Mouse (Mus musculus) cerebellum, adult 2 months (tissue): Measurements from ENCODE around the gene Scube2. TPM values are rescaled to one million over a fixed set of nuclear protein-coding genes. Genes with fewer than 3 reads are reported as not detected.
A peak's percentile ranks its signal among the peaks of the same experiment; 100 is the strongest.

Source experiments
- DNase-seq, 2 experiments: peaks; one replicate each; pipeline ENCODE4 v3.0.0; 2021
- H3K27ac ChIP-seq: fragments of 200-500 bp; 2 replicates; pipeline ENCODE4 v1.5.1; 2012; ENCODE audit warnings: low read length, control low read depth, inconsistent platforms; ENCODE audit not compliant: insufficient read depth
- H3K27me3 ChIP-seq: fragments of 200-500 bp; 2 replicates; pipeline ENCODE4 v1.6.1; 2012; ENCODE audit warnings: inconsistent platforms, mild to moderate bottlenecking, low read length, moderate library complexity; ENCODE audit not compliant: control insufficient read depth, insufficient read depth
- H3K4me1 ChIP-seq: fragments of 200-500 bp; 2 replicates; pipeline ENCODE4 v1.6.1; 2011; ENCODE audit warnings: low read length; ENCODE audit not compliant: control insufficient read depth, insufficient read depth
- H3K4me3 ChIP-seq: fragments of 200-500 bp; replicated peaks from 2 replicates; pipeline ENCODE3; 2011; ENCODE audit warnings: mild to moderate bottlenecking, low read depth, low read length, control low read depth; ENCODE audit not compliant: insufficient read depth
- CTCF ChIP-seq: fragments of 200-500 bp; IDR thresholded peaks from 2 replicates; pipeline ENCODE4 v1.5.1; 2011; ENCODE audit warnings: low read depth, mild to moderate bottlenecking, control low read depth, low read length, moderate library complexity, borderline replicate concordance; ENCODE audit not compliant: insufficient read depth
- POLR2A ChIP-seq: fragments of 200-500 bp; IDR thresholded peaks from 2 replicates; pipeline ENCODE4 v1.6.1; 2011; ENCODE audit warnings: low read length, control low read depth, borderline replicate concordance; ENCODE audit not compliant: insufficient read depth
- WGBS: fragments of 180-500 bp; shearing (Covaris S2); methylation state at CpG from one replicate; pipeline ENCODE4 v1.1.7; 2018; 5-methylcytosine and 5-hydroxymethylcytosine counted together
- polyA plus RNA-seq: library from polyadenylated mRNA; depleted of rRNA; stranded (reverse); fragments of >200 nt; gene quantifications from 2 replicates; pipeline ENCODE4 v1.2.3, GENCODE M21; 2012

Scube2 gene
- polyA plus RNA-seq, 1 experiment: 0.26 TPM

- no peak for TF ChIP-seq POLR2A
- TF ChIP-seq CTCF: peak; percentile 25; the same call in 1 of the 2 replicates
- 70% methylated on average over 6 of the region's 6 CpGs for WGBS
These were observed 60.6 kb downstream of the Scube2 start for GRCm38 (mm10) chr7:109804843-109805242.

GRCm38 (mm10) chr7:109804355-109804754, 61.1 kb downstream of the Scube2 start:
- no peak for TF ChIP-seq CTCF
- no peak for TF ChIP-seq POLR2A
- peak; percentile 82 to 92 for DNase-seq
- 15% methylated on average over 6 of the region's 6 CpGs for WGBS
- Histone ChIP-seq H3K4me1 (peaks cover 27% of the 10 kb centered on the region), H3K4me3 (no peak overlapping the region), H3K27me3 (no peaks in the 10 kb centered on the region), H3K27ac (peak overlapping the region; percentile 46)

More at GRCm38 (mm10) chr7:109804843-109805242, 60.6 kb downstream of the Scube2 start:
- Histone ChIP-seq H3K27ac (peak overlapping the region; percentile 32; the same call in 1 of the 2 replicates), H3K27me3 (no peaks in the 10 kb centered on the region), H3K4me3 (no peak overlapping the region), H3K4me1 (peaks cover 27% of the 10 kb centered on the region)
- peak in 1 of 2 experiments; percentile 36 for DNase-seq

DNA sequence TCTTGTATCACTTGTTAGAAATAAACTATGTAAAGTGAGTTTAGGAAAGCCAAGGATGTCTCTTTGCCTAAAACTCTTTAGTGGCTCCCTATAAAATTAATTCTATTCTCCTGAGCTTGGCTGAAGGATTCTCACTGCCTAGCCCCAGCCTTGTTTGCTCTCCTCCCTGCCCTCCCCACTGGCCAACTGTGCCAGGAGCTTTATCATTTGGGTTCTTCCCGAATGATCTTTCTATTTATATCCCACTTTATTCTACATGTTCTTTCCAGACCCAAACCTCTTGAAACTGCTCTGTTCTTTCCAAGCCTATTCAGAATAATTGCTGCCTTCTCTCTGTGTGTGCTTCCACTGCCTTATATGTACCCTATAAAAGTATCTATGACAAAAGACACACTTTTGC, 62.0 kb downstream of the Scube2 start:
- Histone ChIP-seq H3K4me1 (peaks cover 20% of the 10 kb centered on the region), H3K27ac (no peak overlapping the region), H3K27me3 (no peaks in the 10 kb centered on the region), H3K4me3 (no peak overlapping the region)
- DNase-seq: no peak
- WGBS: 8% methylated on average over 1 of the region's 1 CpGs
- TF ChIP-seq CTCF (no peak), POLR2A (no peak)

DNA sequence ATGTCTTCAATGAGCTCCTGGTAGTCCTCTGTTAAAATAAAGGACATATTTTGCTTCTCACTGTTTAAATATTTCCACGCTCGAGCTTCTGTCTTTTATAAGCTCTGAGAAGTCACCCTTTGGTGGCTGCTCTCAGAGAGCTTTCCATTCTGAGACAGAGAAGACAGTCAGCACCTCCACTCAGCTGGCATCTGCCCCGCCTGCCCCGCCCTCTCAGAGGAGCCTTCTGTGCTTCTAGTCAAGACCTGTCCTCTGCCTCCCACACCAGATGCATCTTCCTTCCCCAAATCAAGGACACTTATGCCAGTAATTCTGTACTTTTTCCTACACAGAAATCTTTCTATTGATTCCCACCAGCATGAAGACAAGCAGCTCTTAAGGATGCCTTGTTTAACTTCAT, 64.9 kb downstream of the Scube2 start:
- H3K4me3 ChIP-seq: no peak overlapping the region
- no peak overlapping the region for H3K27ac ChIP-seq
- H3K4me1 ChIP-seq: peaks cover 10% of the 10 kb centered on the region; the same call in 1 of the 2 replicates
- DNase-seq: peak in 1 of 2 experiments; percentile 29
- H3K27me3 ChIP-seq: no peaks in the 10 kb centered on the region
- TF ChIP-seq CTCF: no peak
- no peak for TF ChIP-seq POLR2A
- WGBS: 90% methylated on average over 4 of the region's 4 CpGs

DNA sequence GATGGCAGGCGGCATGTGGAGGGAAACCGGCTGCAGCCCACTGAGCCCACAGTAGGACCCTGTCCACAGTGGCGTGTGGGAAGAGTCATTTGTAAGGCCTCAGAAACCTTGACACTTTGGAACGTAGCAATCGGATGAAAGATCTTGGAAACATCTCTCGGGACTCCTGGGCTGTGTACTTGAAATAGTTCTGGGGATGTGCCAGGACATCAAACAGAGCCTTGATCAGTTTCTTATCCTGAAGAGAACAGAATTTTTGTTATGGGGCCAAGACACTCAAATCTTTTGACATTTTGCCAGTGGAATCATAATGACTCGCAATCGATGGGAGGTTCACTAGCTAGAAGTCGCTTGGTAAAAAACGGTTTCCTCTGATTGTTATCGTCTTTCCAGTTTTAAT, 66.3 kb downstream of the Scube2 start:
- H3K27me3 ChIP-seq: no peaks in the 10 kb centered on the region
- peaks cover 4% of the 10 kb centered on the region; the same call in 1 of the 2 replicates for H3K4me1 ChIP-seq
- no peak overlapping the region for H3K27ac ChIP-seq
- no peak for DNase-seq
- TF ChIP-seq POLR2A (no peak), CTCF (no peak)
- H3K4me3 ChIP-seq: no peak overlapping the region
- 57% methylated on average over 11 of the region's 11 CpGs for WGBS

DNA sequence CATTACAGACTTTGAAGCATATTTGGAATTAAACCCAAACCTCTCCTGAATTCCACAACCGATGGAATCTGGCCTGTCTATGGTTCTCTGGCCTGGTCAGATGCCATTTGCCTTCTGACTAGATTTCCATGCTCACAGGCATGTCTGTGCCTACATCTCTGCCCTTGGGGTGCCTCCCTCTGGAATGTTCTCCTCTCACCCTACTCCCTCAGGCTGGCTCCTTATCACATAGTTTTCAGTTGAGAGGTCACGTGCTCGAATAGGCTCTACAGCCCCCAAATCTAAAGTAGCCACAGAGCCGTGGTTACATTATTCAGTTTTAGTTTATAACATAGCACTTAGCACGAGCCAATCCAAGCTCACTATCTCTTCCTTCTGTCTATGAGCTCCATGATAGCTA, 69.9 kb downstream of the Scube2 start:
- DNase-seq: no peak
- TF ChIP-seq CTCF: no peak
- TF ChIP-seq POLR2A: no peak
- Histone ChIP-seq H3K4me1 (no peaks in the 10 kb centered on the region), H3K4me3 (no peak overlapping the region), H3K27me3 (no peaks in the 10 kb centered on the region), H3K27ac (no peak overlapping the region)
- 78% methylated on average over 5 of the region's 5 CpGs for WGBS

GRCm38 (mm10) chr7:109794556-109794955, 70.9 kb downstream of the Scube2 start:
- H3K27me3 ChIP-seq: no peaks in the 10 kb centered on the region
- 89% methylated on average over 2 of the region's 2 CpGs for WGBS
- no peak for DNase-seq
- H3K4me3 ChIP-seq: no peak overlapping the region
- no peaks in the 10 kb centered on the region for H3K4me1 ChIP-seq
- no peak overlapping the region for H3K27ac ChIP-seq
- TF ChIP-seq CTCF (no peak), POLR2A (no peak)

DNA sequence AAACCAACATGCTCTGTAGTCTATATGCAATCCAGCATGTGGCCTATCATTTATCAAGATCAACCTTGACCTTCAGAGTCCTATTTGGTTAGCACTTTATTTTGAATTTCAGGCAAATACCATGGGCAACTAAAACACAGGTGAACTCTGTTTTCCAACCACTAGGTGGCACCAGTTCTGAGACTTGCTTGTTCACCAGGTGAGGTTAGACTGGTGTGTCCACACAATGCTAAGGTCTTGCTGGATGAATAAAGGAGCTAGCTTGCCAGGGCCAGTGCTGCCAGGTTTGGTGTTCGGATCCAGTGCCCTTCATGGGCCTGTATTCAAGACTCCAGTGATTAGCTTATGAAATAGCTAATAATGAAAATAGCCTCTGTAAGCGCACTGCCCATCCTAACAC, 72.7 kb downstream of the Scube2 start:
- Histone ChIP-seq H3K27ac (no peak overlapping the region), H3K4me3 (no peak overlapping the region), H3K4me1 (no peaks in the 10 kb centered on the region), H3K27me3 (no peaks in the 10 kb centered on the region)
- TF ChIP-seq CTCF (peak; percentile 71; the same call in 1 of the 2 replicates), POLR2A (no peak)
- peak; percentile 69 to 74 for DNase-seq
- WGBS: 59% methylated on average over 2 of the region's 2 CpGs

GRCm38 (mm10) chr7:109790818-109791217, 74.7 kb downstream of the Scube2 start:
- no peaks in the 10 kb centered on the region for H3K4me1 ChIP-seq
- WGBS: 74% methylated on average over 3 of the region's 3 CpGs
- no peak overlapping the region for H3K4me3 ChIP-seq
- H3K27ac ChIP-seq: no peak overlapping the region
- no peak for TF ChIP-seq POLR2A
- TF ChIP-seq CTCF: no peak
- DNase-seq: no peak
- H3K27me3 ChIP-seq: no peaks in the 10 kb centered on the region
